Mouse (Mus musculus): ENCODE results near the gene Fndc8.

Gene Fndc8

DNA sequence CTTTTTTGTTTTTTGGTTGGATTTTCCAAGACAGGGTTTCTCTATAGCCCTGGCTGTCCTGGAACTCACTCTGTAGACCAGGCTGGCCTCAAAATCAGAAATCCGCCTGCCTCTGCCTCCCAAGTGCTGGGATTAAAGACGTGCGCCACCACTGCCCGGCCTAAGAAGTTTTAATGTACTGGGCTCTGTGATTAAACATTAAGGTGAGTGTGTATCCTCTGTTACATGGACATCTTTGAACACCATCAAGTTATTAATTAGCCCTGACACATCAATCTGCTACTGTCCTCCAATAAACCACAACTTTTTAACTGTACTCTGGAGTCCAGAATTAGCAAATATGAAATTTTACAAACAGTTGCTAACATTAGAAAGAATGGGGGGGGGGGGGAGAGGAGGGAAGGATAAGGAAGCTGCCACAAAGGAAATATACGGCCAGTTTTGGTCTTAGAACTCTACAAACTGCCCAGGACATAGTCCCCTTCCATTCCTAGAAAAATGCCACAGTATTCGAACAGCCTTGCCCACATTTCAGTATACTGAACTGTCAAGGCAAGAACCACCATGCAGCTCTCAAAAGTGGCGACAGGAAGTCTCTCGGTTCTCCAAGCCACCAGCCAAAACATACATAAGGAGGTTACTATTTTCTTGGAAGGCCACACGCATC lies 22.3 kb upstream of the Fndc8 start:
- DNase-seq: no peak

DNA sequence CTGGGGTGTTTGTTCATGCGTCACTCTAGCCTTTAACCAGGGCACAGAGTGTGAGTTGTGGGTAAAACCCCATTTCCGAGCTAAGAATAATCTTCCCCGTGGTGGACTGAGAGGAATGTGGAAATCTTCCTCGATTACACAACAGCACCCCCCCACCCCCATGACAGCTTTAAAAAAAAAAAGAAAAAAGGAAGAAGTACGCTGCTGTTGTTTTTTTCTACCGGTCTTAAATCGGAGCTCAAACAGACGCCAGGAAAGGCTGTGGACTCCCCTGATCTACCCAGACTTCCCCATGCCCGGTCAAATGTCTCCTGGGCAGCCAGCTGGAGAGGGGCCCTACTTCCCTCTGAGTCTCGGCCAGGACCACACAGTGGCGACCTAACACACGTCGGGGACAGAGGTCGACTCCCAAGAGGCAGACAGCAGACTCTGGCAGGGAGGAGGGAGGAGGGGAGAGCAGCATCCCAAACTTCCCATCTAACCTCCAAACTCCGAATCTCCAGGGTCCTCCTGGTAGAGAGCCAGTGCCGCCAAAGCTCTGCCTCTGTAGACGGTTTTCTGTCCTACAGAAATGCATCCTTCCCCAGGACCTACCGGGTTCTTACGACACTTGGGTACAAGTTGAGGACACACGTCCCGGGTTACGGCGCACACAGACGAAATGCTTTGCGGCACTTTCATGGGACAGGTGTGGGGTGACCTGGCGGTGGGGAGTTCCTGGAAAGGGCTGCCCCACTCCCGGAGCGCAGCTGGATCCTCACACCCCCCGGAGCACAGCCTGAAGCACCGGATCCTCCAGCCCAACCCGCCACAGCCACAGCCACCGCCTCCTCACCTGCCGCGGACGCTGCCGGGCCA lies 21.5 kb upstream of the Fndc8 start:
- peak; percentile 61 for DNase-seq

DNA sequence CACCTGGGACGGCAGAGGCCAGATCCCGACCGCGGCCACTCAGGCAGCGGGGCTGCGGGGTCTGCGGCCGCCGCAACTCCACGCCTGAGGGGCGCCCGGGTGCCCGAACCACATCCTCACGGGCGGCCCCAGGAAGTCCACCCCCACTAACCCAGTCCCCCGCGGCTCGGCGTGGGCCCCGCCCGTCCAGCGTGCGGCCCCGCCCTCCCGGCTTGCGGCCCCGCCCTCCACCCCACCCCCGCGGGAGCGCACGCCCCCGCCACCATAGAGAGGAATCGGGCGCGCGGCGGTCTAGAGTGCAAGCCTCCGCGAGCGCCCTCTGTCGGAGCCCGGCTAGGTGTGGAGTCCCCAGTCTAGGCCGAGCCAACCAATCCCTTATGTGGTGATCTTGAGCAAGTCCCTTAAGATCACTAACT lies 20.9 kb upstream of the Fndc8 start, which contains the start of gene Rffl:
Gene Rffl (minus strand): TSS at position 180 of the 416 bp plus-strand sequence.
- peak; percentile 97 for DNase-seq

DNA sequence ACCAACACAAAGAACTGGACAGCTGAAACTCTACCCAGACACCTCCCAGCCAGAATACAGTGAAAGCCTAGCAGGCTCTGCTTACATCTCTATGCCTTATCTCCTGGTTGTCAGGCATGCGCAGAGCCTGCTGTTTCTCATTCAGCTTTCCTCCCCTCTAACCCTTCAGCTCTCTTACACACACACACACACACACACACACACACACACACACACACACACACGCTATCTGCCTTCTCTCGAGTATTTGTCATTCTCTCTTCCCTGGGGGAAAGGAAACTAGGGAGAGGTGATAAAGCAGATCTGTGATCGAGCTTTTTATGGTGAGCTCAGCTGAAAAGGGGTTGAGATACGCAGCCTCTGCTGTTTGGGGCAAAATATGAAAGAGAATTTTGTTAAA lies 17.0 kb upstream of the Fndc8 start:
- DNase-seq: no peak

DNA sequence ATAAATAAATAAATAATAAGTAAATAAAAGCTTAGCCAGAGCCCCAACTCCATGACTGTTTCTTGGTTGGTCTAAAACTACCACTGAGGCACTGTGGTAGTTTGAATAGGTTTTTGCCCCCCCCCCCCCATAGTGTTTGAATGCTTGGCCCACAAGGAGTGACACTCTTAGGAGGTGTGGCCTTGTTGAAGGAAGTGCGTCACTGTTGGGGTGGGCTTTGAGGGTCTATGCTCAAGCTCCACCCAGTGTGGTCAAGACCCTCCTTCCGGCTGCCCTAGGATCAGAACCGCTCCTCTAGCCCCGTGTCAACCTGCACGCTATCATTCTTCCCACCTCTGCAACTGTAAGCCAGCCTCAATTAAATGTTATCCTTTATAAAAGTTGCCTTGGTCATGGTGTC lies 16.3 kb upstream of the Fndc8 start:
- no peak for DNase-seq

DNA sequence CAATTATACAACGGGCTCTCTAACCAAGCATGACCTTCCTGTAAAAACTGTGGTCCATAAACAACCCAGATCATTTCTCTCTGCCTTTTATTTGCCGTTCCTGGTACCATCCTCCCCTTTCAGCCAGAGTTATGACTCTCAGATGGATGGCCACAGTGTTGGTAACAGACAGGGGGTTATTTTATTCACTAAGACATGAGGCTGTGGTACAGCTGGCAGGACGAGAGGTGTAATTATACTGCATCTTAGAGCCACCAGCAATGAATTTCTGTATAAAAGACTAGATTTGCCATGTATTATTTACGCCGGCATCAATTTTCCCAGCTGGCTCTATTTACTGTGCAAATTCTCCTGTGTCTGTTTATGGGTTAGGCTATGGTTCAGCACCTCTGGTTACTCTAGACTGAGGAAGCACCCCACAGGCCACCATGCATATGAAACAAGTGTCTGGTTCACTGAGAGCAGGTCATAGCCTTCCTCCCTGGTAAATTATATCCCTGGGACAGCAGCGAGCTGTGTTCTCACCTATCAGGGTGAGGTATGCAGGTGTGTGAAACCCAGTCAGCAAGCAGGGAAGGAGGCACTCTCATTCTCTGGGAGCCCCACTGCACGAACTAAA lies 14.1 kb upstream of the Fndc8 start:
- no peak for DNase-seq

DNA sequence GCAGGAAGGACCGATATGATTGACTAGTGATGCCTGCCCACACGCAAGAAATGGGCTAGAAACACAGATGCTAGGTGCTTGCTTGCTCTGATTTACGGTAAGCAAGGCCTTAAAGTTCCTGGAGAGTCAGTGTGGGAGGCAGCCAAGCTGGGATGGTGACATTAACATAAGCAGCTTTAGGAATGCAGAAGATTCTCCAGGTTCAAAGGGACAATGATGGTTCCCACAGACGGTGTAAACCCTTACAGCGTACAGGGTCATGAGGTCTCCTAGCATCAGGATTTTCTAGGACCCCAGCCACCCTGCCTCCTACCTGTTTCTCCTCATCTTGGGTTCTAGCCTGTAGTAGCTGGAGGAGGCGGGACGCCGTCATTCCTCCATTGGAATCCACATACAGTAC lies 8.7 kb upstream of the Fndc8 start:
- DNase-seq: no peak

DNA sequence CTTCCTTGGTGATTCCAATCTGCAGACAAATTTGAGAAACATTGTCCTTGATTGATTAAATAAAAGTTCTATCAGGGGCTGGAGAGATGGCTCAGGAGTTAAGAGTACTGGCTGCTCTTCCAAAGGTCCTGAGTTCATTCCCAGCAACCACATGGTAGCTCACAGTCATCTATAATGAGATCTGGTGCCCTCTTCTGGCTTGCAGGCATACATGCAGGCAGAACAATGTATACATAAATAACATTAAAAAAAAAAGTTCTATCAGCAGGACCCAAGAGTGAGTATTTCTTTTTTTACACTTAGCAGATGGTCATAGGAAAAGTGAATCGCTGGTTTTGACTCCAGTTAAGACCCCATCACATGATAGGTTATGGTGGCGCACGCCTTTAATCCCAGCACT lies 5.4 kb upstream of the Fndc8 start:
- DNase-seq: peak; percentile 7

DNA sequence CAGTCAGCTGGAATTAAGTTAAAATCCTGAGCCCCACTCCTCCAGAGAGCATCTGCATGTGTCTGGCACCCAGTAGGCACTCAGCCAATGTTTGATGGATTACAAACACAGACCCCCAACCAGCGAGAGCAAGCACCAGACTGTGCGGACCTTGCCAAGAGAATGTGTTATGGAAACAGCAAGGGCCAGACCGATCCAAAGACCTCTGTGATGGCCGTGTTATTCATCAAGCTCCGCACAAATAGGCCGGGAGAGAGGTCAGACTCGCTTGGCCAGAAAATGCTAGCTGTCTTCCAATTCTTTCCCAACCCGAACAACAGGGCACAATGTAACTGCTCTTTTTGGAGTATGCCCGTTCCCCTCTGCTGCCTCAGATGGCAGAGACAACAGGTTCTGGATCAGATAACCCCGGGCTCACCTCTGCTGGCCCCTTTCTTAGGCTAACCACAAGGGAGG lies 3.4 kb upstream of the Fndc8 start:
- DNase-seq: peak; percentile 22

DNA sequence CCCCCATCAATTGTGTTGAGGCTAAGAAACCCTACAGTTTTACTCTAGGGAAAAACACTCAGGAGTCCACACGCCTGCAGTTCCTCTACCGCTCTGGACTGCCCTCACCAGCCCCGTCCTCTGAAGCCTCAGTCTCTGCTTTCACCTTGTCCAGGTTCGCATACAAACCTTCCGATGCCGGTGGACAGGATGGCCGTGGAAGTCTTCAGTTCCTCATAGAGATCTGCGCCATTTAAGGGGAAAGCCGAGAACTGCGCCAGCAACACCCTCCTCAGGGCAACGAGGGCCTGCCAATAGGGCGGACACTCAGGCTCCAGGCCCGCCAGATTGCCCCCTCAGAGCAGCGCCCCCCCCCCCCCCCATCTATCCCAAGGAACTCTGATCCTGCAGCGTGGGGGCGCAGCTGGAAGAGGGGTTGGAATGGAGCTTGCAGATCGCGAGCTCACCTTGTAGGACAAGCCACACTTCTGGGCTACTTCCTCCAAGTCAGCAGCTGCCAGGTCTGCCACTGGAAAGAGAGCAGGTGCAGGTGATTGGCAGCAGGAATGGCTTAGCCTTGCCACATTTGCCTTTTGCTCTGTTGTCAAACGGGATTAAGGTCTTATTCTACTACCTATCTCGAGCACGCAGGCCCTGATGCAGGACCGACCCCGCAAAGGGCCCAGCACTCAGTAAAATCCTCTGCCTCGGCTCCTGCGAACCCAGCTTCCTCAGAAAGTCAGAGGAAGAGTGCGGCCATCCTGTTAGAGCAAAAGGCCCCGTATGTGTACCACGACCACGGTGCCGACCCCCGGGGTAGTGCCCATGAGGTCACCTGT lies 2.2 kb upstream of the Fndc8 start:
- DNase-seq: peak; percentile 32

DNA sequence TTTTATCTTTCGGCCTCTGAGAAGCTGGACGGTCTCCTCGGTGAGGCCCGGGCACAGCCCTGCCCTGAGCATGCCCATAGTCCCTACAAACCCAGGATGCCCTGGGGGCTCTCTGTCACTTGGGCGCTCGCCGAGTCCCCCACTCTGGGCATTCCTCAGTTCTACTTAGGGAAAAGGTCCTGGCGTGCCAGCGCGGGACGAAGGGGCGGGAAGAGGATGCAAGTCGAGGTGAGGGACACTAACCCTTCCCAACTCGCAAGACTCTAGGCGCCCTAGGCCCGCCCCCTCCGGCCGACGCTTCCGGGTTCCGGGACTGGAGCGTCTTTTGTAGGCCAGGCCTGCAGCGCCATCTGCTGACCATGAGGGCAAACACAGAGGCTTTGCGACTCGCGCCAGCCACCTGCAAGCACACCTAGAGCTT lies 1.6 kb upstream of the Fndc8 start, which contains the start of gene Rad51d:
Gene Rad51d (minus strand): TSS at position 273 of the 421 bp plus-strand sequence.
- peak; percentile 97 for DNase-seq

DNA sequence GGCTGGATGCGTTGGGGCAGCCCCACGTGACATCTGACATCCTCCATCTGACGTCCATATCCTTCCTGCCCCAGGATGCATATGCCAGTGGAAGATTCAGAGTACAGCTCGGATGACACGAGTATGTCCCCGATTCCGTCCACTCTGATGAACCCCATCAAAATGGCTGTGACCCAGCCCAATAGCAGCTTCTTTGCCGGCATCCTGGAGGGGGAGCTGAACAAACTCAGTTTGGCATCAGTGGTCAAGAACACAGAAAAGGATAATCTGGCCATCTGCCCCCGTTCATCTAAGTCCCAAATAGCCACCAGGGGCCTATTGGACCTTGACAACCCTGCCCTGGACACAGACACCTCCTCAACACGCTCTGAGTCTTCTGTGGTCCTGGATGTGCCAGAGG lies 5.6 kb downstream of the Fndc8 start:
- no peak for DNase-seq

DNA sequence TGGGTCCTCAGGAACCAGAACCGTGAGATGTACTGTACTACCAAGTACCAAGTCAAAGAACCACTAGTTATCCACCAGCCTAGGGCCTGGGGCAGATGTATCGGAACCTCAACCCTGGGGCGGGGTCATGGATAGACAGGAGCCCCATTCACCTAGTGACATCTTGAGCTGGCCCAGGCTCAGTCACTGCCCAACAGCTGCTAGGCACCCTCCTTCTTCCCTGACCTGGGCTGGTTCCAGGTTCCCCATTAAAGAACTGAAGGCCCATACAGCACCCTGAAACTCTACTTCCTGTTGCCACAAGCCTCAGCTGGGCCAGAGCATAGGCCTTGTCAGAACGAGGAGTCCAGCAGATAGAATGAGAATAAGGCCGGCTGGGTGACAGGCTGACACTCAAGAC lies 7.8 kb downstream of the Fndc8 start:
- DNase-seq: no peak

DNA sequence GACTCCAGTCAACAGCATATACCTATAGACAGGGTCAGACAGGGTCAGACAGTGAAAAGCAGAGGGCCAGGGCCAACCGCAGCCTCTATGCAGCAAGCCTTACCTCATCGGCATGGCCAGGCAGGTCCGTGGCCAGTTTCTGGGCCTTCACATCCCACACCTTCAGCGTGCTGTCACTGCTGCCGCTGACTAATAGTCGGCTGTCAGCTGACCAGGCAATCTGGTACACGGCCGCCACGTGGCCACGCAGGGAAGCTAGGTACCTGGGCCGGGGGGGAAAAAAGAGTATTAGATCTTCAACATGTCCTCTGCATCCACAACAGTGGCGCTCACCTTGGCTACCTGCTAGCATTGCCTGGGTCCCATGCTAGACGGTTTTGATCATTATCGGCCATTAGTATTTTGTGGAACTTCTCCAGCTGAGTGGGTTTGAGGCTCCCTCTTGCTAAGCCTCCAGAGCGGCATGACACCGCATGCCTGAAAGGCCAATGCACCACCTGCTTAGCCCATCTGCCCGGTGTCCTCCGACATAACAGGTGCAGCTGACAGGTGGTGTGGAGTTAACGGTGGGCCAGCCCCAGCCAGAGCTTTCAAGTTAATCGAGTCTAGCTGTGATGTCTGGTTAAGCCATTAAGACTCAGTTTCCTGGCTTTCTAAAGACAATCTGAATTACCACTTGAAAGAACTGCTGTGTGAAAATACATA lies 9.8 kb downstream of the Fndc8 start:
- DNase-seq: no peak

DNA sequence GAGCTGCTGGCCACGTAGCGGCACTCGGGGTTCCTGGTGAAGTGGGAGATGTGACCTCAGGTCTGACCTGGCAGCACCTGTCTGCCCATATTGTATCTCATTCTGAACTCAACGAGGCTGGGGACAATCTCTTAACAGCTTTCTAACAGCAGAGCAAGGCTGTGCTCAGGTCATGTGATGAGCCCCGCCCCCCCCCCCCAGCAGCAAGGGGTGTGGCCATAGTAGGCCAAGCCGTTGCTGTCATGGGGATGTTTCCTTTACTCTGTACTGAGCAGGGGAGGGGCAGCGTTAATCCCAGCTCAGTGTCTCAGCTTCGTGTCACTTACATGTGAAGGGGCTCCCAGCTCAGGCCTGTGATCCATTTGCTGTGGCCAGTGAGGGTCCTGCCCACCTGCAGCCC lies 13.0 kb downstream of the Fndc8 start:
- DNase-seq: no peak

DNA sequence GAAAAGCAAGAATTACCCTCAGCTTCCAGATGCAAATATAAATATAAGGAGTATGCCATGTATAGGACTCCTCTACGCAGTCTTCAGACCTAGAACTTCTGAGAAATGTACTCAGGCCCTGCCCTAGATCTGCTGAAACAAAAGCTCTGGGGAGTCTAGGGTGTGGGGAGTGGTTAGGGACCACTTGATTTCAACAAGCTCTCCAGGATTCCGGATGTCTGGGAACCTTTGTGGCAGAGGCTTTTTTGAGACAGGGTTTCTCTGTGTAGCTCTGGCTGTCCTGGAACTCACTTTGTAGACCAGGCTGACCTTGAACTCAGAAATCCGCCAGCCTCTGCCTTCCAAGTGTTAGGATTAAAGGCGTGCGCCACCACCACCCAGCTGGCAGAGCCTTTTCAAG lies 13.9 kb downstream of the Fndc8 start:
- DNase-seq: no peak

DNA sequence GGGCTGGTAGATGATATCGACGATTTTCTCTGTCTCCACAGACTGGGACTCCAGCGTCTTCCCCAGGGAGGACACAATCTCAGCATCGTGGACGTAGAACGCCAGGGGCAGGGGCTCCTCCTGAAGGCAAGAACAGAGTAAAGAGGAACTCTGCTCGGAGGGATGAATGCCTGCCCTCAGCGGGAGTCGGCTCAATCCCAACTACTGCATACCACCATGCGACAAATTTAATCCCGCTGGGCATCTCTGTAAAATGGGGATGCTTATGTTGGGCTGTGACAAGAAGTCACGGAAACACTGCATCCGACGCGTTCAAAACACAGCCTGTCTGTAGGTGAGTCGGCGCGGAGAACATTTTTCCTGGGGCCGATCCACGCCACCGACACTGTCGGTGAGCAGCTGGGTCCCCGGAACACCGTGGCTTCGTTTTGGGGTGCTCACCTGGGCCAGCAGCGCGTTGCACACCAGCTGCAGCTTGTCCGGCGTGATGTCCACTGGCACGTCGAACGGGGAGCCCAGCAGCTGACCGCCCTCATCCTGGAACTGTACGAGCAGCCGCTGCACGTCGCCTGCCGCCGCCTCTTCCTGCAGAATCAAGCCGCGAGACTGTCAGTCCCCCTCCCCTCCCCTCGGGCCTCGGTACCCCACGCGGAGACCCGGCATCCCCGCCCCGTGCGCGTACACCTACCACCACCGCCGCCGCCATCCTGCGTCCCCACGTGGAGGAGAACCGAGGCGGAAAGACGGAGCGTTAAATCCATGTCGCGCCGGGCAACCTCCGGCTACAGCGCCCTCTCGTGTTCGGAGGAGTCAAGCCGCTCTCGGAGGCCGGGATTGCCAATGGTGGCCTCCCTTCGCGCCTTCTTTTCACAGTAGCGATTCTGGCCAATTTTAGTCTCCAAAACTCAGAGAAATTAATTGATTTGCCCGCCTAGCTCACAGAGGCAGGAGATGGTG lies 16.0 kb downstream of the Fndc8 start, which contains the start of gene Nle1:
Gene Nle1 (minus strand): TSS at position 761 of the 957 bp plus-strand sequence.
- peak; percentile 94 for DNase-seq

DNA sequence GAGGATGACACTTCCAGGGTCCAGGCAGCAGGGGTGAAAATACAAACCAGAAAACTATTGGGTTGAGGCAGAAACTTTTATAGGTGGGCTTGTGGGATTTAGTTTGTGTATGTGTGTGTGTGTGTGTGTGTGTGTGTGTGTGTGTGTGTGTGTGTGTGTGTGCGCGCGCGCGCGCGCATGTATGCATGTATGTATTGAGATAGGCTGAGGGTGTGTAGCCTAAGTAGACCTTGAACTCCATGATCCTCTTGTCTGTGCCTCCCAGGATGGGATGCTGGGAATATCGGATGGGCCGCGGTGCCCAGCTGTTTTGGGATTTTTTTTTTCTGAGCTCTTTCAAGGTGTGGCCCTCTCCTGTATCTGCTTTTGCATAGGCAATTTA lies 16.7 kb downstream of the Fndc8 start:
- DNase-seq: no peak

DNA sequence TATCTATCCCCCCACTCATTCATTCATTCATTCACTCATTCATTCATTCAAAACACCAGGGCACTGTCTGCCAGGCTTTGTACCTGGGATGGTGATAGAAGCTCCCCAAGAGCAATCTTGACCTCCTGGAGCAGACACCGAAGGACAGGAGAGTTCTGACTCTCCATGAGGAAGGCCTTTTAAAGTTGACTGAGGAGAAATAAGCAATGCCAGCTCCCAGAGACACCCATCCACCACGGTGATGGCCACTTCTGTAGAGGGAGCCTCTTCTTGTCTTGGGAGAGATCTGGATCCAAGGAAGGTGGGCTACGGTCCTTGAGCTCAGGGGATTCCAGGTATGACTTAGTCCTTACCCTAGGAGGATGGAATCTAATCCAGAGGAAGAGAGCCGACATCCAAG lies 18.3 kb downstream of the Fndc8 start, which contains the start of gene Unc45b:
Gene Unc45b (plus strand): TSS at position 301 of the 400 bp plus-strand sequence.
- DNase-seq: no peak

DNA sequence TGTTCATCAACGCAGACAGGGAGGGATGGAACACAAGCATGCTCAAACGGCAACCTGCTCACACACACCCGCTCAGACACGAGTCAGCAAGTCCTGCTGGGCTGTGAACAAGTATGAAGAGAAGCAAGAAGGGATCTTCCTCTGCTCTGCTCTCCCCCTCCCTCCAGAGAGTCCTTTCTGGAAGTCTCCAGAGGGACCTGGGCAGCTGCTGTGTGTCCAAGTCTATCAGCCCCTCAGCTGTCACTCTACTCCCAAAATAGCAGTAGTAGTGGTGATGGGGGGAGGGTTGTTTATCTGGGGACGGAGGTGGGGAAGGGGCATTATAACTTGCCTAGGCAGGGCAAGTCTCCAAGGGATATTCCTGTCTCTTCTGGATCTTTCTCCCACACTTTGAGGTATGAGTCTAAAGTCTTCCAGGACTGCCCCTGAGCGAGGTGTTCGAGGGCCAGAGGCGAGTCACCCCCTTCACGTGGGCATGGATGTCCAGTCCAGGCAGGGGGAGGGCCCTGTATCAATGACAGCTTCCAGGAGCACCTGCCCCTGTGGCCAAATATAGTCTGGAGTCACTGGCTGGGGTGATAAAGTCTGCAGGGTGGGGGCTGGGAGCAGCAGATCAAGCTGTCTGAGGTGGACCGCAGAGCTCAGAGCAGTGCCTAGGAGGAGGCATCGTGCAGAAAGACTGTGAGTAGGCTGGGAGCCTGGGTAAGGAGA lies 18.9 kb downstream of the Fndc8 start:
- DNase-seq: no peak
